Mouse (Mus musculus): Measurements from ENCODE around the gene Bcl9l.

Gene Bcl9l

GRCm38 (mm10) chr9:44511935-44512716 is 29.5 kb downstream of the Bcl9l start:
- DNase-seq (ENCODE audit: low spot score in 2 of 2) = peak in 1 of 2 experiments; percentile 54

- DNase-seq (ENCODE audit: low spot score in 2 of 2) = no peak
Measured at GRCm38 (mm10) chr9:44512717-44513003, 30.0 kb downstream of the Bcl9l start.

- DNase-seq (ENCODE audit: low spot score in 2 of 2) = peak in 1 of 2 experiments; percentile 23
Measured at GRCm38 (mm10) chr9:44513121-44513520, 30.5 kb downstream of the Bcl9l start.

- DNase-seq (ENCODE audit: low spot score in 2 of 2) = no peak
Measured at GRCm38 (mm10) chr9:44513610-44514009, 31.0 kb downstream of the Bcl9l start.

- DNase-seq (ENCODE audit: low spot score in 2 of 2) = no peak
Measured at GRCm38 (mm10) chr9:44514147-44514546, 31.5 kb downstream of the Bcl9l start.

- peak in 1 of 2 experiments; percentile 33 for DNase-seq (ENCODE audit: low spot score in 2 of 2)
Measured at GRCm38 (mm10) chr9:44515131-44515751, 32.6 kb downstream of the Bcl9l start.

- DNase-seq (ENCODE audit: low spot score in 2 of 2) = no peak
Measured at GRCm38 (mm10) chr9:44515891-44516290, 33.3 kb downstream of the Bcl9l start.

- DNase-seq (ENCODE audit: low spot score in 2 of 2) = no peak
Measured at GRCm38 (mm10) chr9:44517368-44517767, 34.7 kb downstream of the Bcl9l start.

GRCm38 (mm10) chr9:44518068-44518467 is 35.4 kb downstream of the Bcl9l start:
- DNase-seq (ENCODE audit: low spot score in 2 of 2) = no peak

- DNase-seq (ENCODE audit: low spot score in 2 of 2) = no peak
Measured at GRCm38 (mm10) chr9:44521927-44522326, 39.3 kb downstream of the Bcl9l start.

GRCm38 (mm10) chr9:44523686-44524085 is 41.1 kb downstream of the Bcl9l start:
- no peak for DNase-seq (ENCODE audit: low spot score in 2 of 2)

- DNase-seq (ENCODE audit: low spot score in 2 of 2) = no peak
Measured at GRCm38 (mm10) chr9:44524235-44524826, 41.7 kb downstream of the Bcl9l start.

GRCm38 (mm10) chr9:44525001-44525400 is 42.4 kb downstream of the Bcl9l start:
- no peak for DNase-seq (ENCODE audit: low spot score in 2 of 2)

- no peak for DNase-seq (ENCODE audit: low spot score in 2 of 2)
Measured at GRCm38 (mm10) chr9:44525589-44525988, 43.0 kb downstream of the Bcl9l start.

- peak; percentile 58 to 73 for DNase-seq (ENCODE audit: low spot score in 2 of 2)
Measured at GRCm38 (mm10) chr9:44526337-44527112, 43.9 kb downstream of the Bcl9l start.

- DNase-seq (ENCODE audit: low spot score in 2 of 2) = no peak
Measured at GRCm38 (mm10) chr9:44528340-44528739, 45.7 kb downstream of the Bcl9l start.

GRCm38 (mm10) chr9:44532991-44533580 is 50.5 kb downstream of the Bcl9l start:
- no peak for DNase-seq (ENCODE audit: low spot score in 2 of 2)

GRCm38 (mm10) chr9:44537625-44538301 is 55.1 kb downstream of the Bcl9l start:
- DNase-seq (ENCODE audit: low spot score in 2 of 2) = no peak

GRCm38 (mm10) chr9:44539816-44540421 is 57.3 kb downstream of the Bcl9l start:
- DNase-seq (ENCODE audit: low spot score in 2 of 2) = no peak

- DNase-seq (ENCODE audit: low spot score in 2 of 2) = no peak
Measured at GRCm38 (mm10) chr9:44540676-44541075, 58.1 kb downstream of the Bcl9l start.

GRCm38 (mm10) chr9:44542364-44542763 is 59.7 kb downstream of the Bcl9l start:
- DNase-seq (ENCODE audit: low spot score in 2 of 2) = no peak
